Mouse (Mus musculus): ENCODE data around the gene Hepacam.

- TF ChIP-seq POLR2A (IDR thresholded peaks at IDR 0.05; ENCODE audit: low read depth, low read length) (no peak), CTCF (IDR thresholded peaks at IDR 0.05; ENCODE audit: extremely low read depth, insufficient read length, insufficient replicate concordance, low read depth, low read length) (no peak)
These were observed 8.6 kb downstream of the Hepacam start for GRCm38 (mm10) chr9:37375718-37376117.
